Mouse (Mus musculus): ENCODE results near the gene Slco1a1. TPM values are rescaled to one million over a fixed set of nuclear protein-coding genes. Genes with fewer than 3 reads are reported as not detected.

The Slco1a1 gene
- not detected for polyA plus RNA-seq (2017; shearing (Covaris generic))

DNA sequence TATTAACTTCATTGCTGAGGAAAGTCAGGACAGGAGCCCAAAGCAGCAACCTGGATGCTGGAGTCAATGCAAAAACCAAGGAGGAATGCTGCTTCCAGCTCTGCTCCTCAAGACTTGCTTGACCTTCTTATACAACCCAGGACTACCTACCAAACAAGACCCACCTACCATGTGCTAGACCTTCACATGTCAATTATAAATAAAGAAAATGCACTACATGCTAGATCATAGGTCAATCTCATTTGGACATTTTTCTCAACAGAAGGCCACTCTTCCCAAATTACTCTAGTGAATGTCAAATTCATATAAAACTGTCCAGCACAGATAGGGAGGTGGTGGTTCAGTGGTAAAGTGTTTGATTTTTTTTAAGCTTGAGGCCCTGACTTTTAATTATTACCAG is at the start of gene Slco1a1:
Gene Slco1a1, minus strand, starts transcription at position 101 of the 400 bp plus-strand sequence.

Other genes starting within 250 kb of the Slco1a1 start
- not detected for gene Gm5724, start 173.2 kb downstream of the Slco1a1 start, polyA plus RNA-seq (2017; shearing (Covaris generic))
- gene Slco1a4, start 90.8 kb downstream of the Slco1a1 start, polyA plus RNA-seq (2017; shearing (Covaris generic)) = not detected
- not detected for gene Gm6614, start 64.5 kb upstream of the Slco1a1 start, polyA plus RNA-seq (2017; shearing (Covaris generic))

Data from inflammation-experienced regulatory T-cells, adult 16 weeks (primary cell).